Mouse (Mus musculus) midbrain, postnatal 0 days (tissue): Measurements from ENCODE around the gene Mfsd12. TPM values are rescaled to one million over a fixed set of nuclear protein-coding genes. Genes with fewer than 3 reads are reported as not detected.
A peak's percentile ranks its signal among the peaks of the same experiment; 100 is the strongest.

Experiments
- ATAC-seq: fragments of 200-750 bp; cut with Nextera tagmentation; 2 replicates; pipeline ENCODE4 v1.8.0; 2017; ENCODE audit warnings: moderate number of reproducible peaks, mild to moderate bottlenecking, moderate TSS enrichment, moderate library complexity; ENCODE audit not compliant: low FRiP score
- DNase-seq: peaks from one replicate; pipeline ENCODE4 v3.0.0-alpha.2; 2015; ENCODE audit warnings: low spot score
- H3K27ac ChIP-seq: fragments of 300-500 bp; sonication (generic); 2 replicates; pipeline ENCODE4 v1.5.1; 2014; ENCODE audit warnings: low read depth, mild to moderate bottlenecking, low read length, mixed read lengths
- H3K27me3 ChIP-seq: fragments of 300-500 bp; sonication (generic); 2 replicates; pipeline ENCODE4 v1.6.1; 2014; ENCODE audit warnings: low read length, control low read depth, mixed read lengths; ENCODE audit not compliant: insufficient read depth
- H3K36me3 ChIP-seq: fragments of 300-500 bp; sonication (generic); 2 replicates; pipeline ENCODE4 v1.6.1; 2014; ENCODE audit warnings: low read length, control low read depth, mixed read lengths; ENCODE audit not compliant: insufficient read depth
- H3K4me1 ChIP-seq: fragments of 300-500 bp; sonication (generic); 2 replicates; pipeline ENCODE4 v1.6.1; 2014; ENCODE audit warnings: mild to moderate bottlenecking, control low read depth, antibody characterized with exemption, low read length, mixed read lengths; ENCODE audit not compliant: insufficient read depth
- H3K4me2 ChIP-seq: fragments of 300-500 bp; sonication (generic); 2 replicates; pipeline ENCODE4 v1.6.1; 2014; ENCODE audit warnings: low read depth, mild to moderate bottlenecking, low read length, mixed read lengths; ENCODE audit not compliant: poor library complexity, severe bottlenecking
- H3K4me3 ChIP-seq: fragments of 300-500 bp; sonication (generic); 2 replicates; pipeline ENCODE4 v1.5.1; 2014; ENCODE audit warnings: low read depth, mild to moderate bottlenecking, low read length, moderate library complexity
- H3K9ac ChIP-seq: fragments of 300-500 bp; sonication (generic); replicated peaks from 2 replicates; pipeline ENCODE4 v1.6.1; 2014; ENCODE audit warnings: mild to moderate bottlenecking, low read length, moderate library complexity, mixed read lengths; ENCODE audit not compliant: poor library complexity, severe bottlenecking
- H3K9me3 ChIP-seq: fragments of 300-500 bp; sonication (generic); 2 replicates; pipeline ENCODE4 v1.6.1; 2016; ENCODE audit warnings: low read length, control low read depth
- CTCF ChIP-seq: IDR thresholded peaks from 2 replicates; pipeline ENCODE4 v1.5.1; 2016; ENCODE audit warnings: antibody characterized with exemption, mild to moderate bottlenecking
- WGBS: fragments of 180-500 bp; shearing (Covaris S2); extraction: QIAGEN DNeasy Blood & Tissue Kit; methylation state at CpG from one replicate; pipeline ENCODE4 v1.1.7; 2014; 5-methylcytosine and 5-hydroxymethylcytosine counted together
- polyA plus RNA-seq: library from polyadenylated mRNA; unstranded; fragments of >200 nt; fragmentation: Nextera tagmentation; extraction: Ambion mirVana; gene quantifications from 2 replicates; pipeline ENCODE4 v1.2.1, GENCODE M21; 2015
- total RNA-seq: library from RNA; depleted of rRNA; stranded (reverse); fragments of >200 nt; gene quantifications from 2 replicates; pipeline ENCODE4 v1.2.3, GENCODE M21; 2014

The Mfsd12 gene
- total and polyA plus RNA-seq, 2 experiments from 2014 or later: 13.6 to 40.6 TPM

- H3K27me3 ChIP-seq: no peaks in the 10 kb centered on the region
- WGBS: 1% methylated on average over 48 of the region's 59 CpGs
- H3K36me3 ChIP-seq: peaks cover 8% of the 10 kb centered on the region
- DNase-seq (no peak), ATAC-seq (no peak; the same call in 1 of the 2 replicates)
- peak within 1 kb of the TSS; percentile 79 for H3K4me3 ChIP-seq
- no peak for TF ChIP-seq CTCF
- peak within 1 kb of the TSS; percentile 89 for H3K9ac ChIP-seq
- H3K4me2 ChIP-seq: peak within 1 kb of the TSS; percentile 87
- no peaks in the 10 kb centered on the region for H3K9me3 ChIP-seq
- peaks cover 12% of the 10 kb centered on the region for H3K4me1 ChIP-seq
- H3K27ac ChIP-seq: peak within 1 kb of the TSS; percentile 82
Observed at GRCm38 (mm10) chr10:81377793-81378552, 20.7 kb downstream of the Mfsd12 start, which contains the start of gene Fzr1. TSS of gene Fzr1 (minus strand) at chr10:81378516.

- H3K9me3 ChIP-seq: no peaks in the 10 kb centered on the region
- H3K4me3 ChIP-seq: peak overlapping the region; percentile 79
- peak; percentile 100 for DNase-seq
- H3K36me3 ChIP-seq: peaks cover 5% of the 10 kb centered on the region
- H3K27ac ChIP-seq: peak overlapping the region; percentile 13
- H3K4me1 ChIP-seq: peaks cover 12% of the 10 kb centered on the region
- peak overlapping the region; percentile 87 for H3K4me2 ChIP-seq
- TF ChIP-seq CTCF: peak; percentile 45
- H3K9ac ChIP-seq: peak overlapping the region; percentile 89
- no peaks in the 10 kb centered on the region for H3K27me3 ChIP-seq
- under 1% methylated on average over 46 of the region's 46 CpGs for WGBS
- peak; percentile 97 for ATAC-seq
Observed at GRCm38 (mm10) chr10:81378553-81379182, 21.4 kb downstream of the Mfsd12 start.

- Histone ChIP-seq H3K4me3 (peak overlapping the region; percentile 79), H3K27ac (peak overlapping the region; percentile 13), H3K4me2 (peak overlapping the region; percentile 87), H3K36me3 (peaks cover 4% of the 10 kb centered on the region), H3K27me3 (no peaks in the 10 kb centered on the region), H3K4me1 (peaks cover 12% of the 10 kb centered on the region), H3K9me3 (no peaks in the 10 kb centered on the region), H3K9ac (peak overlapping the region; percentile 15)
- 56% methylated on average over 3 of the region's 3 CpGs for WGBS
- no peak for DNase-seq
- no peak; the same call in 1 of the 2 replicates for ATAC-seq
- TF ChIP-seq CTCF: no peak
Observed at GRCm38 (mm10) chr10:81379183-81379553, 21.9 kb downstream of the Mfsd12 start.

GRCm38 (mm10) chr10:81379809-81380378, 22.6 kb downstream of the Mfsd12 start:
- Histone ChIP-seq H3K27ac (no peak overlapping the region), H3K27me3 (no peaks in the 10 kb centered on the region), H3K4me1 (peaks cover 12% of the 10 kb centered on the region), H3K4me3 (no peak overlapping the region), H3K36me3 (peaks cover 4% of the 10 kb centered on the region; the same call in 1 of the 2 replicates), H3K4me2 (no peak overlapping the region), H3K9me3 (no peaks in the 10 kb centered on the region), H3K9ac (no peak overlapping the region)
- DNase-seq (no peak), ATAC-seq (no peak)
- no peak for TF ChIP-seq CTCF
- 93% methylated on average over 6 of the region's 6 CpGs for whole genome bisulfite sequencing

- DNase-seq (no peak), ATAC-seq (no peak)
- Histone ChIP-seq H3K9ac (no peak overlapping the region), H3K9me3 (no peaks in the 10 kb centered on the region), H3K4me3 (no peak overlapping the region), H3K27ac (no peak overlapping the region), H3K27me3 (no peaks in the 10 kb centered on the region), H3K4me2 (no peak overlapping the region), H3K36me3 (peaks cover 10% of the 10 kb centered on the region), H3K4me1 (peaks cover 15% of the 10 kb centered on the region)
- 93% methylated on average over 5 of the region's 5 CpGs for WGBS
- no peak for TF ChIP-seq CTCF
Observed at GRCm38 (mm10) chr10:81382039-81382438, 24.7 kb downstream of the Mfsd12 start.
